Mouse (Mus musculus) layer of hippocampus, adult 9-10 months (tissue): ENCODE data around the gene Msrb2.

Experiments
- DNase-seq: peaks from one replicate; pipeline ENCODE4 v3.0.0; 2022; ENCODE audit warnings: low spot score

The Msrb2 gene

DNA sequence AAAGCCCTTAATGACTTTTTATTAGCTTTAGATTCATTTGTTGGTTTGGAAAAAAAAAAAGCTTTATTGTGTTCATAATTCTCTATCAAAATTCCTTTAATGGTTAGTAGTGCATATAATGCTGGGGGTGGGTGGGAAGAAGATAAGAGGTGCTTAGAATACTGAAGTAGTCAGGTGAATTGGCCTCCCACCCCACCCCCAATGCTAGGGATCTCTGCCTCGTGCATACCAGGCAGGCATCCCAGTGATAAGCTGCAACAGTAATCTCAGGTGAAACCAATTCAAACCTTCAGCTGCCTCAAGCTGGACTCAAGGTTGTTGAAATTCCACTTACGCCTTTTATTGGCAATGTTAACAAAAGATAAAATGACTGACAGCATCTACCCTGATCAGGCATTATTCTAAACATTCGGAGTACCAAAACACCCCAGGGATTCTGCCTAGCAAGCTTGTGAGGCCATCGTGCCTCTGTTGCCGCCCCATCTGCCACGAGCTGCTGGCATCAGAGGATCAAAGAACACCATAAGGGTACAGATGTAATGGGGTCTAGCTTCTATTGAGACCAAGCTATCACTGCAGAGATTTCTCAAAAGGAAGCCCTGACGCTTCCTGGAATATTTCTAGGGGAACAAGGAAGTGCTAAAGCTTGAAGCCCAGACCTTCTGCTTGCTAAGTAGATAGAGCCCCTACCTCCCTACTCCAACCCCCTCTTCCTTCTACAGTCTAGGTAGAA, 19.3 kb downstream of the Msrb2 start:
- no peak for DNase-seq

DNA sequence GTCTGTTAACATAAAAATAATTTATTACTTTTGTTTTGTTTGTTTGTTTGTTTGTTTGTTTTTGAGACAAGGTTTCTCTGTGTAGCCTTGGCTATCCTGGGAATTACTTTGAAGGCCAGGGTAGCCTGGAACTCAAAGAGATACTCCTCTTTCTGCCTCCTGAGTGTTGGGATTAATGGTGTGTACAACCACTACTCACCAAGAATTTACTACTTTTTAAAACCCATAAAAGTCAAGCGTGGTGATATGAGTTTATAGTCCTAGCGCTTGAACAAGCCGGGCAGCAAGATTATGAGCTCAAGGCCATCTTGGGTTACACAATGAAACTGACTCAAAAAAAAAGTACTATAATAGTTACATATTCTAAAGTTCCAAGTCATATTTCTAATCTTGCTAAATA, 20.4 kb downstream of the Msrb2 start:
- no peak for DNase-seq

DNA sequence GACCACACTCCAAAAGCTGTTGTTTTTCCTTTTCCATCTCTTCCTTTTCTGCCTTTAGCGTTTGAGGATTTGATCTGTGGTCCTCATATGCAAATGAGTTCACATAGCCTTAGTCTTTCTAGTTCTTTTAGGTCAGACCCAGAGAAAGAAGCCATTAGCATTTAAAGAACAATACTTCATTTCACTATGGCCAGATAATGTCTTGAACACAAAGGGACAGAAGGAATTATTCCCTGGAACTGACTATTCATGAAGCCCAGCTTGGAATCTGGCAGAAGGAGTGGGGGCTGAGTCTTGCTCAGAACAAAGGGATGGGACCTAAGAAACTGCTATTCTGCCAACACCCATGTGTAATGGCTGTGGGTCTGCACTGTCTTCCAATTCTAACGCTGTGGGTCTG, 21.6 kb downstream of the Msrb2 start:
- DNase-seq = no peak

DNA sequence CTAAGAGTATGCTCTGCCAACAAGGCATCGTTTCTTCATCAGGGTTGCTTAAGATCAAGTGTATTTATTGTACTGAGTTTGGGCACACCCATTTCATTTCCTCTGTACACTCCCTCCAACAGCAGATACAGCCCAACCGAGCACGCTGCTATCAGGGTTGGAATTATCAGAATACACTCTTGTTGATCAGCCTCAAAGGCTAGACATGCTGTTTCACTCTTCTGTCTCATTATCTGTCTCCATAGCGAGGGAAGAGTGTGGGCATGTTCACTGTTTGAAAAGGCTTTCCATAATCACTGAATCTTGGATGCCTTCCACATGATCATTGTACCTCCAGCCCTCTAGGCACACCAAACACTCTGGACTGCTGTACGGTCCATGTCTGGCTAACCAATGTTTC, 34.2 kb downstream of the Msrb2 start:
- DNase-seq = no peak

DNA sequence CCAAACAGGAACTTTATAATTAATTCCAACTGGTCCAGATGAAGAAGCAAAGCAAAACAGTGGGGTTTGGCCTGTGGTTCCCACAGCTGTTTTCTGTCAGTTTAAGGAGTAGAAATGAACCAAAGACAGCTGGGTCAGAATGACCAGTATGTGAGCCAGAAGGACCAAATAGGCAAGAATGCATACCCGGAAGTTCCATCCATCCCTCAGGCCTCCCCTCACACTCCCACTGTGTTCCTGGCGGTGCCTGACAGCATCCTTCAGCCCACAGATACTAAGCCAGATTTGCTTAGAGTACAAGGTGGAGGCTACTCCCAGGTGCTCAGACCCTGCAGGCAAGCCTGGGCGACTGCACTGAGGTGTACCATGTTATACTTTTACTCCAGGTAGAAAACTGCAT, 35.3 kb downstream of the Msrb2 start:
- DNase-seq = no peak

DNA sequence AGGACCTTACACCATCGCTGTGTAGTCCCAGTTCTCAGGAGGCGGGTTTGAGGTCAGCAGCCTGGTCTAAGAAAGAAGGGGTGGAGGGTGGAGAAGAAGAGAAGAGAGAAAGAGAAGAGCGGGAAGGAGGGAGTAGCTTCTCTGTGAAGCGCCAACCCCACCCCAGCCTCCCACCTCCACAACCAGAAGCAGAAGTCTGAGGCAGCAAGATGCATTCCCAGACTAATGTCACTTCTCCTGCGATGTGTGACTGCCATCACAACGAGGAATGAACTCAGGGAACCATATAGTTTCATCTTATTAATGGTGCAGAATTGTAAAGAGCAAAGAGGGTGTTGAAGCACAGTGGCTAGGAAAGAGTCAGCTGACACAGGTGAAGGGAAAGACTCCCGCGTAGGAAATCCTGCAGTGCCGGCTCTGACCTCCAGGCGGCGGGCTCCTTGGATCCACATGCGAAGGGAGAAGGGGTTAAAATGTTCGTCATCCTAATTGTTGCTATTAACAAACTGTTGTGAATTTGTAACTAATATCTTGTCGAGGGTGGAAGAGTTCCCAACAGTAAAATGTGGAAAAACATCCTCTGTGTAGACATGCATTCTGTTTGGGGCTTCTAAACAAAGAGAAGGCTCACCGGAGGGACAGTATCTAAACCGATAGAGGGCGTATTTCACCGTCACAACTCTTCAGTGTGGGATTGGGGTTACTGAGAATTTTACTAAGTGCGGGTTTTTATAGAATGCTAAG, 43.2 kb downstream of the Msrb2 start:
- peak; percentile 25 for DNase-seq

DNA sequence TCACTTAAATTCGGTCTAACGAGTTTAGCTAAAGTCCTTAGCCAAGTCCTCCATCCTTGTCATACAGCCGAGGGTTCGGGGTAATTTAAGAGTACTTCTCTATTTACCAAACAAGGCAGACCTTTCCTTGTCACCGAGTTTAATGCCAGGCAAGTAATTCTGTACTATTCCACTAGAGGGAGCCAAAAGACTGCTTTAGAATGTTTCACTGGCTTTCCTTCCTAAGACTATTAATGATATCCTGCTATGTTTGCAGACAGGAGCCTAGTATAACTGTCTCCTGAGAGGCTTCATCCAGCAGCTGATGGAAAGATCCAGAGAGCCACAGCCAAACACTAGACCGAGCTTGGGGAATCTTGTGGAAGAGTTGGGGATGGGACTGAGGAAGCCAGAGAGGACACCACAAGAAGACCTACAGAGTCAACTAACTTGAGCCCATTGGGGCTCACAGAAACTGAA, 43.9 kb downstream of the Msrb2 start:
- peak; percentile 86 for DNase-seq

DNA sequence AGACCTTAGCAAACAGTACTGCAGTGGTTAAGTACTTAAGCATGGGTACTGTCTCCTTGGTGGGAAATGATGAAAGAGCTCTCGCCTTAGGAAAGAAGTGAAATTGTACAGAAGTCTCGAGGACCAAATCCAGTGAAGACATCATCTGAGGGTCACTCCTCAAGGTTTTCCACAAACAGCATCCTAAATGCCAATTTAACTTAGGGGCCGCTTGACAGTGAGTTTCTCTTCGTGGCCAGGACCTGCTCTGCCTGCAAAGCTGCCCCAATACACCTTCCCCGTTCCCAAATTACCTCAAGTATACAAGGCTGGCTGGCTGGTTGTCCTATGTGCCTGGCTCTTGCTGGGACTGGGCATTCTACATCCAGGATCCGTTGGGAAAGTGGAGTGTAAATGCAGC, 44.8 kb downstream of the Msrb2 start:
- DNase-seq = no peak

DNA sequence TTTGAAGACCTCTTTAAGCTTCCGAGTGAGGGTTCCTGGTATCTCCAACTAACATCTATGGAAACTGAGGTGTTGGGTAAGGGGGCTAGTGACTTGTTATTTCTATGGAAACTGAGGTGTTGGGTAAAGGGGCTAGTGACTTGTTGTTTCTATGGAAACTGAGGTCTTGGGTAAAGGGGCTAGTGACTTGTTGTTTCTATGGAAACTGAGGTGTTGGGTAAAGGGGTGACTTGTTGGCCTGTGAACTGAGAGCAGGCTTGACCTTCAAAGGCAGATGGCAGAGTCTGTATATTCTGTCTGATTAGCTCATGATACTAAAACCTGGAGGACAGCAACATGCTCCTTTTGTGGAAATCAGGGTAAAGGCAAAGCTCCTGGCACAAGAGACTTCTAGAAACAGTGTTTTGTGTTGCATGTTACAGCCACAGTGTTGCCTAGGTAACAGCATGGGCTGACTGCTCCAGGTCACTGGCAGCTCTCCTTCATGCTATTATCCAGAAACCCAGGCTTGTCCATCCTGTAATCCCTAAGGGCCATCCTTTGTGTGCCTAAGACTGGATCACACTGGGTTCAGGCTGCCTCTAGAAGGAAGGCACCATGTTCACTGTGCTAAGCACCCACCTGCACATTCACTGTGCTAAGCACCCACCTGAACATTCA, 48.6 kb downstream of the Msrb2 start:
- no peak for DNase-seq

DNA sequence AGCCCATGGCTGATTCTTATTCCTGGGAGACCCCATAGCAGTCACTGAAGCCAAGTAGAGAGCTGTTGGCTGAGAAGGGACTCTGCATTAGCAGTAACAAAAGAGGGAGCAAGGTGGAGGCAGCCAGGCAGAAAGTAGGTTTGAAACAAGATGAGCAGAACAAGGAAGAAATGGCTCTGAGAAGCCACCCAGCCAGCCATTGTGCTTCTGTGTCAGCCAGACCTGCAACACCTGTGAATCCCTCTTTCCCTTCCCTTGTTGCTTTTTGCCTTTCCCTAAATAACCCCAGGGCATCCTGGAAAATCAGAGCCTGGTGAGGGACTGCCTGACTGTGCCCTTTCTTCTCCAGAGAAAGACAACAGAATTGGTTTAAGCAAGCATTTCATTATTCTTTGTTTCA, 51.0 kb downstream of the Msrb2 start:
- DNase-seq = no peak

DNA sequence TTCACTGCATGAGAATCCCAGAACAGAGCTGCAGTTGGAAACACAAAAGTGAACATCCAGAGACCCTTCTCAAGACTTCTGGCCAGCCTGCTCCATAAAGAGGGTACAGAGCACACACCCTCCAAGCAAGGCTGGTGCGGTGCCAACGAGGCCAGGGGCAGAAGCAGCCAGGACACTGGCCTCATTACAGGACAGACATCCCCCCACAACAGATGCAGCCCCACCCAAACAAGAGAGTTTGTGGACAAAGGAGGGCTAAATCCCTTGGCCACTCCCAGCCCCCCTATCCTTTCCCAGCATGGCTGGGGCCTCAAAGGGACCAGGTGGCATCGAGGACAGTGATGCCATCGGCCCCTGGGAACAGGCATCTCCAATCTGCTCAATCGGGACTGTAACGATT, 51.8 kb downstream of the Msrb2 start:
- no peak for DNase-seq

DNA sequence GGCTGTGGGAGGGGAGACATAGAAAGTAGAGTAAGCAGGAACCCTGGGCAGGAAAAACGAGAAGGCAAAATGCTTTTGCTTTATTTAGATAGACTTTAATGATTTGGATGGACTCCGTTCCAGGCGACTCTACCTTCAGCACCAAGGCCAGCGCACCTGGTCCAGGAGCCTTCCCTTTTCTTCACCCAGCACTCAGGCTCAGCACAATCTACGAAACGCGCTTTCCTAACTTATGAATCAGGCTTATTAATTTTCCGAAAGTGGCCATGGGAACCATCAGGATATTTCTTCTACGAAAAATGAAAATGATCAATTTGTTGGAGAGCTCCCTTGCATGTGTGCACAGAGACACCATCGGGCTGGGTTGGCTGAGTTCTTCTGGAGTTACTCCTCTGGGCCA, 57.8 kb downstream of the Msrb2 start:
- DNase-seq = no peak

DNA sequence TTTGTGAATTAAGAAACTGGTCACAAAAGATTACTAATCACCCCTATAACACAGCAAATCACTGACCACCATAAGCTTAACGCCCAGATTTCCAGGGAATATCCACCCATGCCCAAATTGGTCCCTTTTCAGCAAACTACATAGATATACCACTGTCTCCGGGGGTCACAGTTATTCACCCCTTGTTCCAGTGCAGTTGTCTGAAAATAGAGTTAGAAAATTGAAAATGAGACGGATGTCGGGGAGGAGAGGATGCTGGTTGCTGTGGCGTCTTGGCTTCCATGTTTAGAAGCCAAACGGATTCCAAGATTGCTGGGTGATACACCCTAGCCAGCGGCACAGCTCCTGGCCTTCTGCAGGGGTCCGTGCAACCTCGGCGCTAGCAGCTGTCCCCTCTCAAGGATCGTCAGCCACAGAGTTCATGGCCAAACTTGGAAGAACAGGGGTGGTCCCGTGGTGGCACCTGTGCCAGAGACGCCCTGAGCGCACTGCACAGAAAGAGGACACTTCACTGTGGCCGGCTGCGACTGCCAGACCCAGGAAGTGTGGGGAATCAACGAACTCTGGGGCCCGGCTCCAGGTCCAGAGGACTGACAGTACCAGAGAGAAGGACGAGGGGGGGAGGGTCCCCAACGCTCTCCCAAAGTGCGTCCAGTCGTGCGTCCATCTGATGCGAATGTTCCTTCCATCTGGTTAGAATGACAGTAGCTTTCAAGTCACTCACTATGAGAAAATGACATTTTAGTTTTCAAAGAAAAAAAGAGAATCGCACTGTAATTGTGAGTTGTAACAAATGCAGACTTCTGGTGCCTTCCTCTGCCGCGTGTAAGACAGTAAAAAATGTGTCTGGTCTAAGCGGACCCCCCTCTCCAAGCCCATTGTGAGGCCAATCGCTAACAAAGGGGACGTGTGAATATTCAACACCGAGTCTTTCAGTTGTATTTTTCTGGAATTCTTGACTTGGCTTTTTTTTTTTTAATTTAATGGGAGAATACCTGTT, 58.8 kb downstream of the Msrb2 start:
- DNase-seq = no peak

DNA sequence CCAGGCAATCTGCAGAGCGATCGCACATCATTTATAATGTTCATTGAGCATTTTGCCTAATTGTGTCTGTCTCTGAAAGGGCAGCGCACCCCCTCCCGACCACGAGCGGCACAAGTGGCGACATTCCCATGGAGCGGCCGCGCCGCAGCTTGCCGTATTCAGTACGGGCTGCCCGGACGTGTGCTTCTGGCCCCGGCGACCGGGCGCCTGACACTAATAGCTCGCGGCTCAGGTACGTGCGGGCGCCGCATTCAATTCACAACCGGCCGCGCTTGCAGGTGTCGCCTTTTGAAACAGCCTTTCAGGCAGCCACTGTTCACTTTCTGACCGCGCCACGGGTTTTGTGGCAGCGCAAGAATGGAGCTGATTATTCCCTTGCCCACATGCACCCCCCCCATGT, 59.5 kb downstream of the Msrb2 start:
- DNase-seq = no peak

DNA sequence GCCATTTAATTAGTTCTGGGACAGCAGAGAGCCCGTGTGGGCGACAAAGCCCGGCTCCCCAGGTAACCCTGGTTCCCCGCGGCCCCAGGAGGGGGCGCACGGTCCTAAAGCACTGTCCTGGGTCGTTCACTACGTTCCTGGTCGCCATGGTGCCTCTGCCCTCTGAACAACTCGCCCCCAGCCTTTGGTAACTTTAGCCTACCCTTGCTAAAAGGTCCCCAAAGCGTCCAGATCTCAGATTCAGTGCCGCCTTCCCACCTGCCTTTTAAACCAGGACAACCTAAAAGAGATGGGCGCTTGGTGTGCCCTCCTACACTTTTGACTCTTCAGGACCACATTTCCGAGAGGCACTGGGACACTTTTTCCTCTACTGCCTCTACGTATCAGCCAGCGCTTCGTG, 59.9 kb downstream of the Msrb2 start:
- no peak for DNase-seq

DNA sequence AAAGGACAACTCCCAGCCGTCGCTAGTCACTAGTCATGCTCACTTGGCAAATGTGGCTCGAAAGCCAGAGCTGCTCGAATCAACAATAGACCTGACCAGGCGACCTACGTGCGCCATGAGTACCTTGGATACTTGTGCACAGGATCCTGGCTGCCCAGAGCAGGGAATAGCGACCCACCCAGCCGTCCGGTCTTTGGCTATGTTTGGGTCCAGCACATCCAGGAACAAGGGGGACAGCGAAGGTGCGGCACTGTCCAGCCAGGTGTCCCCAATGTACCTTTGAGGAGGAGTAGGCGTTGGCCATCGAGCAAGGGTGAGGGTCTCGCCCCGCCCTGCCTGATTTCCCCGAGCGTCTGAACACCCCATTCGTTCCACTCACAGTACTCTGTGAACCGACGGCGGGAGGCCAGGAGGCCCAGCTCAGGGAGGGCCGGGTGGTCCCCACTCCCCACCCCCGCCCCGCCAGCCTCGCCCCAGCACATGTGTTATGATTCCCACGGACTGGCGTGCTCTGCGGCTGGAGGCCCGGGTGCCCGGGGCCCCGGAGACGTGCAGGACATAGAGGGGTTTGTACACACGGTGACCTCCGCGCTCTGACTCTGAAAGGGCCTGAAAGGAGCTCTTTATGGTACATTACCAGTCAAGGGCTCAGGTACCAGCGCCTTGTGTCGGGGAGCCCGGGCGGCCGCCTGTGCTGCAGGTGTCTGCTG, 60.5 kb downstream of the Msrb2 start:
- DNase-seq = no peak

DNA sequence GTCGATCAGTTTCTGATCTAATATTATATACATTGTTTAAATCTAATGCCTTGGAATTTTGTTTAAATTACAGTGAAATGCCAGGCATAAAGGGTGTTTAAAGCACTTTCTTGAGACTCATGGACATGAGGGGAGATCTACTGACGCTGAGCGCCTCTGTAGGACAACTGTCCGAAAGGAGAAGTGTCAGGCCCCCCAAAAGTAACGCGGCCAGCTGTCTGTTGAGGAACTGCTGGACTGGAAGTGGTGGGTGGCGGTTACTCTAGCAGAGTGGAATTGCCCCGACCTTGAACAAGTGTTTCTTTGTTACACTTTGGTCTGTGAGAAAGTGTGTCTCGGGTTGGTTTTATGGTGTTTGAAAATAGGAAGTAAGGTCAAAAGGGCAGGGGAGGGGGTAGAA, 73.1 kb downstream of the Msrb2 start:
- no peak for DNase-seq
